Comparison of ENCODE assay signal across 8 mouse cellular contexts in genomic region chr1:165660774-165661173, GRCm38 (mm10). TPM values are rescaled to one million over a fixed set of nuclear protein-coding genes. Genes with fewer than 3 reads are reported as not detected.
A peak's percentile ranks its signal among the peaks of the same experiment; 100 is the strongest.
DNase-seq lines count a peak whose midpoint lies in the region; ATAC-seq and TF ChIP-seq lines count a peak whose summit lies in the region.

No protein-coding gene starts in this region.

- 12% methylated on average over 4 of the region's 4 CpGs for WGBS in cerebellum, adult 2 months
- 20% methylated on average over 4 of the region's 4 CpGs for WGBS in hindbrain, embryonic 12.5 days

- H3K4me3 ChIP-seq in cerebellum, adult 2 months (replicated peaks; ENCODE audit: insufficient read depth, low read depth, low read length): no peak overlapping the region
- H3K4me3 ChIP-seq in hindbrain, embryonic 12.5 days: no peak overlapping the region

- H3K9ac ChIP-seq in hindbrain, embryonic 12.5 days: no peak overlapping the region

- no peaks in the 10 kb centered on the region for H3K36me3 ChIP-seq in hindbrain, embryonic 12.5 days

- peak; percentile 60; the same call in 1 of the 2 replicates for TF ChIP-seq CTCF in cerebellum, adult 2 months (IDR thresholded peaks at IDR 0.05; ENCODE audit: borderline replicate concordance, insufficient read depth, low read depth, low read length)

- H3K27ac ChIP-seq in cerebellum, adult 2 months (ENCODE audit: insufficient read depth, low read length): no peak overlapping the region
- H3K27ac ChIP-seq in hindbrain, embryonic 12.5 days: no peak overlapping the region

- peak; percentile 49 to 52 for DNase-seq in cerebellum, adult 2 months
- DNase-seq in cerebellum, adult 9-11 months: no peak
- DNase-seq in ES-CJ7 (ENCODE audit: low read depth, low spot score): peak; percentile 71
- peak; percentile 83 for DNase-seq in embryo, embryonic 11 days
- peak; percentile 68 to 77 for DNase-seq in layer of hippocampus, postnatal 10 days (ENCODE audit: low spot score in 2 of 2)
- peak; percentile 71 for DNase-seq in mesoderm, embryonic 11.5 days (ENCODE audit: low read depth, low spot score)
- peak; percentile 36 to 52 for DNase-seq in spleen, postnatal 36 days (ENCODE audit: low spot score in 2 of 2)

- H3K4me1 ChIP-seq in cerebellum, adult 2 months (ENCODE audit: control insufficient read depth, insufficient read depth, low read length): peaks cover 14% of the 10 kb centered on the region
- peaks cover 8% of the 10 kb centered on the region for H3K4me1 ChIP-seq in hindbrain, embryonic 12.5 days

- H3K4me2 ChIP-seq in hindbrain, embryonic 12.5 days (replicated peaks): no peak overlapping the region

- no peaks in the 10 kb centered on the region for H3K9me3 ChIP-seq in hindbrain, embryonic 12.5 days (replicated peaks)

- ATAC-seq in hindbrain, embryonic 12.5 days (ENCODE audit: low FRiP score): peak; percentile 47

- TF ChIP-seq POLR2A in cerebellum, adult 2 months (IDR thresholded peaks at IDR 0.05; ENCODE audit: borderline replicate concordance, insufficient read depth, low read length): no peak

- H3K27me3 ChIP-seq in cerebellum, adult 2 months (ENCODE audit: control insufficient read depth, insufficient read depth, low read length): no peaks in the 10 kb centered on the region
- H3K27me3 ChIP-seq in hindbrain, embryonic 12.5 days: no peaks in the 10 kb centered on the region

RNA-seq across cellular contexts. Expression of gene Mpzl1, which starts 26.4 kb away (rescaled TPM):
- polyA plus RNA-seq in cerebellum, adult 2 months (2012; rRNA removed): 54.5 and 57.0 TPM in 2 replicates
- 140 and 148 TPM in 2 replicates for polyA plus RNA-seq in hindbrain, embryonic 12.5 days (2016; fragmentation: Nextera tagmentation; extraction: Ambion mirVana)
- 10 to 100 TPM; 78.4 to 83.3 TPM for total RNA-seq in layer of hippocampus, postnatal 10 days (2021)

RNA-seq across cellular contexts. Expression of gene Rcsd1, which starts 48.8 kb away (rescaled TPM):
- polyA plus RNA-seq in cerebellum, adult 2 months (2012; rRNA removed): 3.8 and 4.6 TPM in 2 replicates
- 16.8 and 18.4 TPM in 2 replicates for polyA plus RNA-seq in hindbrain, embryonic 12.5 days (2016; fragmentation: Nextera tagmentation; extraction: Ambion mirVana)
- total RNA-seq in layer of hippocampus, postnatal 10 days (2021): 1 to 10 TPM; 6.8 to 6.9 TPM
